Mouse (Mus musculus): ENCODE data around the gene Hip1.
"Not testable (repeated sequence)": the region's sequence is repeated elsewhere in the genome, so short reads cannot be mapped to it uniquely, and the experiment has no call there.

Hip1 gene

GRCm38 (mm10) chr5:135442430-135442829 is 102.5 kb downstream of the Hip1 start:
- no peak for DNase-seq (ENCODE audit: low spot score)

DNA sequence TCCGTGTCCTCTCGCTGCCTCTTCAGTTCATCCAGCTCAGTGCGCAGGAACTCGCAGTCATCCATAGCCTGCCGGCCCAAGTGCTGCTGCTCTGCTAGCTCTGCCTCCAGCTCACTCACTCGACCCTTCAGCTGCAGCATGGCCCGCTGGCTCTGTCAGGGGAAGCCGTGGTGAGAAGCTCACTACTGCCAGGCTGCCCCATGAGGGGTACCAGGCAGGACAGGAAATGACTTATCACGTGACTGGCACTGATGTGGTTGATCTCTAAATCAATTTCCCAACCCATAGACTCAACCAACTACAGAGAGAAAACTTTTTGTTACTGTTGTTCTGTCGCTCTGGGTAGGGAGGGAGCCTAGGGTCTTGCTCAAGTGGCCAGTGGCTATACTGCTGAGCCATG is 109.9 kb downstream of the Hip1 start:
- no peak for DNase-seq (ENCODE audit: low spot score)

DNA sequence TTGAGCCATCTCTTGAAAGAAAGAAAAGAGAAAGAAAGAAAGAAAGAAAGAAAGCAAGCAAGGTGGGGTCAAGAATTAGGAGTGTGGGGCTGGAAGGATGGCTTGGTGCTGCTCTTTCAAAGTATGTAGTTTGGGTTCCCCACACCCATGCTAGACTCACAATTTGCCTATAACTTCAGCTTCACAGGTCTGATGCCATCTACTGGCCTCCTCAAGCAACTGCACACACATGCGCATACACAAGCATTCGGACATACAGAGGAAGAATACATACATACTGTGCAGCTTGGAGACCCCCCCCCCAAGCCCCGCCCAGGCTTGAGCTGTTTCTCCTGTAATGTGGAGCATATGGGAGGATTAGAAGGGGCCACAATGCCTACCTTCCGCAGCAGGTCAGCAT is 111.1 kb downstream of the Hip1 start:
- no peak for DNase-seq (ENCODE audit: low spot score)

DNA sequence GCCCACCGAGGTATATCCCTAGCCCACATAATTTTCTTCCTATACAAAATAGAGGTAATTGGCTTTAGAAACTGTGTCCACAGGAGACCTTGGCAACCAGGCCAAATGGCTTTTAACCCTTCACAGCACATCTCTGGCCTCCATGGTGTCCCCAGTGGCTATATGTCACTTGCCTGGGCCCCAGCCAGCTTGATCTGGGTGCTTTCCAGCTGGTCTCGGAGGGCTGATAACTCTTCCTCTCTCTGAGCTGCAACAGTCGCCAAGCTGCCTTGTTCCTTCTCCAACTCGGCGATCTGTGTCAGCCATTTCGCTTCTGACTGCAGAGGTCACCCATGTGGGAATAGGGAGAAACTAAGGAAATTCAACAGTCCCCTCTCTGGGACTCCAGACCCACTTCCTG is 113.8 kb downstream of the Hip1 start:
- no peak for DNase-seq (ENCODE audit: low spot score)

- no peak for DNase-seq (ENCODE audit: low spot score)
Observed at GRCm38 (mm10) chr5:135428786-135429185, 116.1 kb downstream of the Hip1 start.

DNA sequence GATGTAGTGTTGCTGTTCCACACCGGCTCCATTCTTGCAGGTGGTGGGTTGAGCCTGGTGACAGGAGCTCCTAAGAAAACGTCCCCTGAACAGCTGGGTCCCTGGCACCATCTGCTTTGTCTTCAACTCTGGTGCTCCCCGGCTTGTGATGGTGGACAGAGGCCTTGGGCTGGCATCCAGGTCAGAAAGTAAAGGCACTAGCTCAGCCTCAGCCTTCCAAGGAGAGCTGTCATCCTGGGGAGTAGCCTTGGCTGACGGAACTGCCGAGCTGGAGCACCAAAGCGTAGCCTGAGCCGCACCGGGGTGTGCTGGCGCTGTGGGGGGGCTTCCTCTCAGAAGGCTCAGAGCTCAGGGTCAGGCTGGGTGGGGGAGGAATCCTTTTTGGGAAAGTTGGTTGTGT is 134.7 kb downstream of the Hip1 start:
- DNase-seq (ENCODE audit: low spot score): no peak

GRCm38 (mm10) chr5:135408114-135408513 is 136.8 kb downstream of the Hip1 start:
- no peak for DNase-seq (ENCODE audit: low spot score)

GRCm38 (mm10) chr5:135405437-135405836 is 139.5 kb downstream of the Hip1 start:
- DNase-seq (ENCODE audit: low spot score): no peak

DNA sequence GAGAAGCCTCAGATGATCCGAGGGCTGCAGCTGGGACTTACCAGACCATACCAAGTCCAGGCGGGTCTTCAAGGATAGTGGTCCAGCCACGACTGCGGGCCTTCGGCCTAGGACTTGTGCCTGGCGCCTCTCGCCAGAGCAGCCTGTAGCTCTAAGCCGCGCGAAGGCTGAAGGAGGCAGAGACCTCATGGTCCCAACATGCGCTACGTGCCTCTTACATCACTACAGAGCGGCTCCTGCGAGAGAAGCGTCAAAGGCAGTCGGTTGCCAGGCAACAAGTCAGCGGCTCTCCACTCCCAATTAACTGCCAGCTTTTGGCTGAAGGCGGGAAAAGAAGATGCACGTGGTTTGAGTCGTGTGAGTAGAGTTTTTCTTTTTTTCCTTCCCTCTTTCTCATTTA is 140.3 kb downstream of the Hip1 start:
- DNase-seq (ENCODE audit: low spot score): no peak

DNA sequence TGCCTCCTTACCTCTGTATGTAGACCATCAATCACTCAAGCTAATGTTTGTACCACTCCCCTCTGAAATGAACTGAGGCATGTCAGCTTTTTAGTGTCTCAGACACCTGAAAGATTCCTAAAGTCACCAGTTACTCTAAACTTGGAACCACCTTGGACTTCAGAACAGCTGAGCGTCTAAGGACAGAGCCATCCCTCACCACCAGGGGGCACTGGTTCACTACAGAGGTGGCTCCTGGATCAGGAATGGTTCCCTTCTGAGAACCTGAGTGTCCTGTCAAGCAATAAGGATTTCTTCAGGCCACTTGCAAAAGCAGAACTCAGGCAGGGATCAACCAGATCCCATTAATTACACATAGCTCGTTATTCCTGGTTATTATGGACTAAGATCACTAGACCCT is 144.7 kb downstream of the Hip1 start:
- peak; percentile 51 for DNase-seq (ENCODE audit: low spot score)

GRCm38 (mm10) chr5:135399382-135399781 is 145.5 kb downstream of the Hip1 start:
- no peak for DNase-seq (ENCODE audit: low spot score)

DNA sequence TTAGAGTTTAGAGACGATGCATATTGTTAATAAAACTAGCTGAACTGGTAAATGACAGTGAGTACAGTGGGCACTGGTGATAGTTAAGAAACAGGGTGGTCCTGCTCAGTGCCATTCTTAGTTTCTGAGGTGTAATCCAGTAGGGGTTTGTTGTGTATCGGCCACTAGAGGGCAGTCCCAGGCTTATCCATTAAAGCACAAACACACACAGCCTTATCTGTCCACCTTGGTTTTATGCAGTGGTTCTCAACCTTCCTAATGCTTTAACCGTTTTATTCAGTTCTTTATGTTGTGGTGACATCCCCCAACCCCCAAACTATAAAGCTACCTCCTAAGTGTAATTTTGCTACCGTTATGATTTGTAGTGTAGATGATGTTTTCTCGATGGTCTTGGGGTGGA is 149.1 kb downstream of the Hip1 start:
- peak; percentile 13 for DNase-seq (ENCODE audit: low spot score)

GRCm38 (mm10) chr5:135394004-135394823 is 150.7 kb downstream of the Hip1 start, which contains the start of gene Pom121:
TSS of gene Pom121 (minus strand) at chr5:135394546.
- DNase-seq (ENCODE audit: low spot score): peak; percentile 75

GRCm38 (mm10) chr5:135383771-135384170 is 161.1 kb downstream of the Hip1 start:
- DNase-seq (ENCODE audit: low spot score): no peak

DNA sequence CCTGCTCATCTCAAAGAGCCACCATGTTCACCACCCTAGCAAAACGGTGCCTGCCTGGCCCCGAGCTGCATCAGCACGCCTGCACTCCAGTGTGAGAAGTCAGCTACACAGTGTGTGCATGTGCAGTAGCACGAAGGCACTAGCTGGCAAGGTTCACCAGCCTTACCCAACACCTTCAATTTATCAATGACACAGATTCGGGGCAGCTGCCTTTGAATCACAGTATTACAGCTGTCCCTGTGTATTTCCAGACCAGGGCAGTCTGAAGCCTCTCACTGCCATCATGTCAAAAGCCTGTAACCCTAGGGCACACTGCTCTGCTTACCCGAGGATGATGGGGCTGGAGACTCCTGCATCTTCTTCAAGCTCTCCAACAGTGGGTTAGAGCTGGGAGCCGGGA is 162.2 kb downstream of the Hip1 start:
- no peak for DNase-seq (ENCODE audit: low spot score)

DNA sequence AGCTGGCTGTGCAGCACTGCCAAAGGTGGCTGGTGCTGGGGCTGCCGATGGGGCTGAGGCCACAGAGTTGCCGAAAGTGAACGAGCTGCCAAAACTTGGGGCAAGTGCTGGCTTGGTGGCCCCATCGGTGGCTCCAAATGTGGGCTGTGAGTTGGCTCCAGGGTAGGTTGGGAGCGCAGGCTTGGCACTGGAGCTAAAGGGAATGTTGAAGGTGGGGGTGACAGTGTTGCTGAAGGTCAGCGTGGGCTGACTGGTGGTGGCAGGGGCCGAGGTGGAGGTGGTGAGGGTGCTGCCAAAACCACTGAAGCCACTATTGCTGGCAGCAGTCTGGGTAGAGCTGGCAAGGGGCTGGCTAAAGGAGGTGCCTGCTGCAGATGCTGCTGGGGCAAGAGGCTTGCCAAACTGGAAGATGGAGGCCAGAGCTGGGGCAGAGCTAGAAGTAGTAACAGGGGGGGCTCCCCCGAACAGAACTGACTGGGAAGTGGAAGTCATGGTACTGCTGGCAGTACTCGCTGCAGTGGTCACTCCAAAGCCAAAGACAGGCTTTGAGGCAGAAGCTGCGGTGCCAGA is 163.5 kb downstream of the Hip1 start:
- no peak for DNase-seq (ENCODE audit: low spot score)

DNA sequence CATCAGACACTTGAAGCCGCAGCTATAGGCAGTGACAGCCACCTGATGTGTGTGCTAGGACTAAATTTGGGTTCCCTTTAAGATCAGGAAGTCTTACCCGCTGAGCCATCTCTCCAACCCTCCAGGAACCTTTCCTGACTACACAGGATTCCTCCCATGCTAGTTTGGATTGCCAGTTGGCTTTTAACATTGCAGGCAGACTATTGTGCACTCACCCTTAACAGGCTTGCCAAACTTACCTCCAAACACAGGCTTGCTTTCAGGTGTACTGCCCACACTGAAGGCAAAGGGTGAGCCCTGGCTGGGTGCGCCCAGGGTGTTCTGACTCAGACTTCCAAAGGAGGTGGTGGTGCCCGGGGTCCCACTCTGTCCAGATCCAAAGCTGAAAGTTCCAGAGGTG is 164.2 kb downstream of the Hip1 start:
- DNase-seq (ENCODE audit: low spot score): no peak

DNA sequence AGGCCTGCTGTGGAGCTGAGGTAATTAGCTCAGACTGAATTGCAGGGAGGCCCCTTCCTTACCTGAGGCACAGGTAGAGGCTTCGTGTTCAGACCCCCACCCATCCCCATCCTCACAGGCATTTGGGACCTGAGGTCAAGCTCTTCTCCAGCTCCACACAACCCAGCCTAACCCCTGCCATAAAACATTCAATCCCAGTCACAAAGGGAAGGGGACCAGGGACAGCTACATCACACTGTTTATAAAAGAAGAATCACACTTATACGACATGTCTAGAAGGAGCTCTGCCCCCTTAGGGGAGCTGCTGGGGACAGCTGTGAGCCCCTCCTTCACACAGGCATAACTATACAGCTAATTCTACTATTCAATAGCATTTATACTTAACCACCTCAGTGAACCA is 168.6 kb downstream of the Hip1 start:
- no peak for DNase-seq (ENCODE audit: low spot score)

DNA sequence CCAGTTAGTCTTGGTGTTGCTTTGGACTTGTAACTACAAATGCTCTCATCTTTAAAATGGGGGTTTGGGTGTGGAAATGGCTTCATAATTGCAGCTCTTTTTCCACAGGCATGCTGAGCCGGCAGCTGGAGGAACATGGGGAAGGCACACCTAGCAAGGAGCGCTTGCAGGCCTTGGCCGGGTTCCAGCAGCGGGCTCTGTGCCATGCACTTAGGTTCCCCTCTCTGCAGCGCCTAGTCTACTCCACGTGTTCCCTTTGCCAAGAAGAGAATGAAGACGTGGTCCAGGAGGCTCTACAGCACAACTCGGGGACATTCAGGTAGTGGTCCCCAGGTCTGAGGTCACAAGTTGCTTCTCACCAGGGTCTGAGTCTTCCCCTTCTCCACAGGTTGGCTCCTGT is 169.8 kb downstream of the Hip1 start:
- no peak for DNase-seq (ENCODE audit: low spot score)

DNA sequence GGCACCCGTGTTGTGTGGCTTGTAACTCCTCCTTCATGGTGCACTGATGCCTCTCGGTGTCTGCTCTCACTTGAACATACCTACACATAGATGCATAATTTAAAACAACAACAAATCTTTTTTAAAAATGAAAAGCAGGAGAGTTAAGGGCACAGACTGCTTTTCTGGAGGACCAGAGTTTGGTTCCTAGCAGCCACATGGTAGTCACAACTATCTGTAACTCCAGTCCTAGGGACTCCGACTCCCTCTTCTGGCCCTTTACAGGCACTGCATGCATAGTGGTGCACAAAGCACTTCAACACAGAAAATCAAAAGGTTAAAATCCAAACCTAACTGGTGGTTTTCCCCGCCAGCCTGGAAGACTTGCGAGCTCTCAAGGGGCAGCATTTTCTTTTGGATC is 171.3 kb downstream of the Hip1 start:
- no peak for DNase-seq (ENCODE audit: low spot score)

- DNase-seq (ENCODE audit: low spot score): no peak
Observed at GRCm38 (mm10) chr5:135371195-135371594, 173.7 kb downstream of the Hip1 start.

- peak; percentile 95 for DNase-seq (ENCODE audit: low spot score)
Observed at GRCm38 (mm10) chr5:135369787-135370654, 174.9 kb downstream of the Hip1 start, which contains the start of gene Nsun5. TSS of gene Nsun5 (plus strand) at chr5:135369953.

DNA sequence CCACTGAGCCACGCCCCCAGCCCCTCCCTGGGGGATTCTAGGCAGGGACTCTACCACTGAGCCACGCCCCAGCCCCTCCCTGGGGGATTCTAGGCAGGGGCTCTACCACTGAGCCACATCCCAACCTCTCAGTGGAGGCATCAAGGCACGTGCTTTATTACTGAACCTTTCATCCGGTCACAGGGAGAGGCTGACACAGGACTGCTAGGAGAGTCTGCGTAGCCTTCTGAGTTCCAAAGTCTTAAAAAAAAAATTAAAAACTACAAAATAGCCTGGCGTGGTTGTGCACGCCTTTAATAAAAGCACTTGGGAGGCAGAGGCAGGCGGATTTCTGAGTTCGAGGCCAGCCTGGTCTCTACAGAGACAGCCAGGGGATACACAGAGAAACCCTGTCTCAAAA is 175.7 kb downstream of the Hip1 start:
- DNase-seq (ENCODE audit: low spot score): not testable (repeated sequence)
